Mouse (Mus musculus) liver (tissue): ENCODE results near the gene Orai3.
A peak's percentile ranks its signal among the peaks of the same experiment; 100 is the strongest.
"Not testable (repeated sequence)": the region's sequence is repeated elsewhere in the genome, so short reads cannot be mapped to it uniquely, and the experiment has no call there.

Experiments
- DNase-seq: peaks from one replicate; pipeline ENCODE4 v3.0.0-alpha.2; 2020; ENCODE audit warnings: mixed read lengths

The Orai3 gene

GRCm38 (mm10) chr7:127769651-127770038 lies at the start of gene Orai3:
Gene Orai3, plus strand, starts transcription at chr7:127769815.
- DNase-seq, result peak; percentile 86

- DNase-seq, result no peak
Measured at GRCm38 (mm10) chr7:127725490-127725889, 44.1 kb upstream of the Orai3 start.

- DNase-seq, result no peak
Measured at GRCm38 (mm10) chr7:127725924-127726323, 43.7 kb upstream of the Orai3 start.

GRCm38 (mm10) chr7:127727898-127728297 lies 41.7 kb upstream of the Orai3 start:
- no peak for DNase-seq

GRCm38 (mm10) chr7:127730170-127730569 lies 39.4 kb upstream of the Orai3 start:
- DNase-seq, result no peak

- not testable (repeated sequence) for DNase-seq
Measured at GRCm38 (mm10) chr7:127732066-127732465, 37.5 kb upstream of the Orai3 start, which contains the start of gene Ctf2. Gene Ctf2, minus strand, starts transcription at chr7:127732166.

- DNase-seq, result peak; percentile 78
Measured at GRCm38 (mm10) chr7:127744366-127745045, 25.1 kb upstream of the Orai3 start, which contains the start of gene Fbxl19. Gene Fbxl19, plus strand, starts transcription at chr7:127744543.

GRCm38 (mm10) chr7:127745251-127745651 lies 24.4 kb upstream of the Orai3 start:
- peak; percentile 88 for DNase-seq

- peak; percentile 85 for DNase-seq
Measured at GRCm38 (mm10) chr7:127745652-127746493, 23.7 kb upstream of the Orai3 start.

- peak; percentile 50 for DNase-seq
Measured at GRCm38 (mm10) chr7:127746494-127747491, 22.8 kb upstream of the Orai3 start.

GRCm38 (mm10) chr7:127747559-127748234 lies 21.9 kb upstream of the Orai3 start:
- no peak for DNase-seq

- no peak for DNase-seq
Measured at GRCm38 (mm10) chr7:127748235-127748560, 21.4 kb upstream of the Orai3 start.

- DNase-seq, result no peak
Measured at GRCm38 (mm10) chr7:127750131-127751127, 19.2 kb upstream of the Orai3 start.

- DNase-seq, result no peak
Measured at GRCm38 (mm10) chr7:127751619-127752018, 18.0 kb upstream of the Orai3 start.

GRCm38 (mm10) chr7:127752069-127752468 lies 17.5 kb upstream of the Orai3 start:
- DNase-seq, result no peak

GRCm38 (mm10) chr7:127753158-127753557 lies 16.5 kb upstream of the Orai3 start:
- DNase-seq, result no peak

- DNase-seq, result no peak
Measured at GRCm38 (mm10) chr7:127753741-127754140, 15.9 kb upstream of the Orai3 start.

GRCm38 (mm10) chr7:127759716-127760115 lies 9.9 kb upstream of the Orai3 start:
- DNase-seq, result no peak

GRCm38 (mm10) chr7:127760478-127760877 lies 9.1 kb upstream of the Orai3 start:
- DNase-seq, result no peak

- DNase-seq, result peak; percentile 77
Measured at GRCm38 (mm10) chr7:127761026-127761425, 8.6 kb upstream of the Orai3 start.

- no peak for DNase-seq
Measured at GRCm38 (mm10) chr7:127763642-127764041, 6.0 kb upstream of the Orai3 start.
